Mouse (Mus musculus) left cerebral cortex, adult 18-20 months (tissue): ENCODE results near the gene Bcas3. TPM values are rescaled to one million over a fixed set of nuclear protein-coding genes. Genes with fewer than 3 reads are reported as not detected.
"Not testable (repeated sequence)": the region's sequence is repeated elsewhere in the genome, so short reads cannot be mapped to it uniquely, and the experiment has no call there.

Source experiments
- DNase-seq, 2 experiments: peaks; one replicate each; pipeline ENCODE4 v3.0.0; 2021 to 2022; ENCODE audit warnings: low spot score in 2 of 2, mixed read lengths in 1 of 2
- total RNA-seq, 2 experiments: library from RNA; stranded (reverse); gene quantifications; 2 replicates each; pipeline ENCODE4 v1.2.3; 2021

Gene Bcas3
- total RNA-seq, 2 experiments from 2014 or later, result 73.4 to 75.9 TPM

DNA sequence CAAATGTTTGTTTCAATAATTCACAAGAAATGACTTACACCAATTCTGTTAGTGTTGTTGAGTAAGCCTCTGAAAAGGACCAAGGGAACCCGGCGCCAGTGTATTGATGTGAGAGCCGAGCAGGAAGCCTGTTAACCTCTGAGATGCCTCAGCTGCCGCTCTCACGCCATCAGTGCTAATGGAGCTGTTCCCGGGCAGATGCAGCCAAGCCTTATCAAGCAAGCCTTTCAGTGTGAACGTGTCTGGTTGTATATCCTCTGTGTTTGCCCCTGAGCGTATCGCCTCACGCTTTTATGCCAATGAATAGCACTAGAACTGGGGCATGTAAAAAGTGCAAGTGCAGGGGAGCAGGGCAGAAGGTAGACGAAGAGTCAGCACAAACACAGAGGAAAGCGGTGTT lies 121.4 kb downstream of the Bcas3 start:
- no peak for DNase-seq

DNA sequence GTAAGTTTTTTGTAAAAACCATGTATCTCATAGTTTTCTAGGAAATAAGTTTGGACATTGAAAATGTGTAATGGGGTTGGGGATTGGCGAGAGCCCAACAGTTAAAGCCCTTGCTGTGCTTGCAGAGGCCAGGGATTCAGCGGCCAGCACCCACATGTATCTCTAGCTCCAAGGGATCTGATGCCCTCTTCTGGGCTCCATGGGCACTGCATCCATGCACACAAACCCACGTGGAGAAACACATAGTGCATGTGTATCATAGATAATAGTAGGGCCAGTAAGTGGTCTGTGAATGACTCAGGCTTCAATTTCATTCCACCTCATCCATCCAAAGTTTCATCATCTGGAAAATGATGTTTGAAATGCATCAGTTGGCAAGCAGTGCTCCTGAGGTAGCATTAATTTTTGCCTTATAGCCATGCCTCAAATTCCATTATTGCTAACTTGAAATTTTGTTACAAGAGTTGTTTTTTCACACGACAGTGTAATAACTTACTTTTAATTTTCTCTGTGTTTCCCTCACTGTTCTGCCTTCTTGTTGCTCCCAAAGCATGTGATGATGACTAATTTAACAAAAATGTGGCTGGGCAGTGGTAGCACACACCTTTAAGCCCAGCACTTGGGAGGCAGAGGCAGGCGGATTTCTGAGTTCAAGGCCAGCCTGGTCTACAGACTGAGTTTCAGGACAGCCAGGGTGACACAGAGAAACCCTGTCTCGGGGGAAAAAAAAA lies 129.9 kb downstream of the Bcas3 start:
- no peak for DNase-seq

DNA sequence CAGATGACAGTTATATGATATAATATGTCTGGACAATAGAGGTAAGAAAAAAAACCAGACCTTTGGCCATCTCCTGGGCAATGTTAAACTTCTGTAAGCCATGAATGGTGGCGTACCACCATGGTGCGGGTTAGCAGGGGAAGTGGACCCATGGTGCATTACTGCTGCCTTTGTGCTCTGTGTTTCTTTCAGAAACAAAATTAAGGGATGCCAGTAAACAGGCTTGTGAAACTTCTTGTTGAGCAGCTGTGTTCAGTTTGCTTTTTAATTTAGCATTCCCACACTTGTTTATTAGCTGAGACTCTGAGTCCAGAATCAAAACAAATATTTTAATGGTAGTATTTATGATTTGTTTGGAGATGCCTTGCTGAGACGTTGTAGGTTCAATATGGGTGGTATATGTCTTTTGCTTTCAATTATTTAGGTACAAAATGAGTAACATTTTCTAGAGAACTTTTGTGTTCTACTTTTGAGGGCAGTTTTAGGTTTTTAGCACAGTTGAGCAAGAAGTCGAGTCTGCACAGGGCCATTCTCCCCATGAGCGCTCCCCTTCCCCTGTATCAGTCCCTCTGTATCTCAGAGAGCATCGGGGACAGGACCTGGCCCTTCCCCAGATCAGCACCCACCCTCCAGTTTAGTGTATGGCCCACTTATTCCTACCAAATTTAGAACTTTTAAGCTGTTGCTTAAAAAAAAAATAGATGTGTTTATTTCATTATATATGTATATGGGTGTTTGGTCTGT lies 132.4 kb downstream of the Bcas3 start:
- DNase-seq, result no peak

DNA sequence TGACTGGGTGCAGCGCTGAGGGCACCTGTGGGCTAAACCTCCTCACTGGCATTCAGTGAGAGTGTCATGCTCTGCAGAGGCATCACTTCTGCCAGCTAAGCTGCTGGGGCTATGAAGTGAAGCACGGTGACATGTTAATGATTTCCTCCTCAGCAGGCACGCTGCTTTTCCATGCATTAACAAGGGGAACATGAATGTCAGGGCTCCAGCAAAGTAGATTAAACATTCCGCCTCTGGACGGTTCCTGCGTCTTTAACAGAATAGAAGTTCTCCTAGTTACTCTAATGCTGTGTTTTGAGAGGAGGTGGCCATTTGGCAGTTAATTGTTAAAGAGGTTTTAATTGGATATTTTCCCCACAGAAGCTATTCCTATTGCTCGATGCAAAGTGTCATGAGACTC lies 134.5 kb downstream of the Bcas3 start:
- DNase-seq, result no peak

DNA sequence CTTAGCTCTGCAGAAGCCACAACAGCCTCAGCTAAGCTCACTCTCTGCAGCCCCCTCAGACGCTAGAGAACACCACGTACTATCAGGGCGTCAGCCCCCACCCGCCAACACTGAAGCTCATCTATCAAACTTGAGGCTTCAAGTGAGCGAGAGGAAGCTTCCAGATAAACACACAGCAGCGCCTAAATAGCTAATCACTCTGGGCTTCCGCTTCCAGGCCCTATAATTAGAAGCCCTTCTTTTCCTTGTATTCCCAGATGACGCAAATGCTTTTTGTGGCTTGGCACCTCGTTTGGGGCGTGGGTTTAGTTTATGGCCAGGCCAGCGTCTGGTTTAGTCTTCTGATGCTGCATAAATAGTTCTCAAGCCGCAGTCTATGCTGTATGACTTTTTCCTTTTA lies 139.3 kb downstream of the Bcas3 start:
- DNase-seq, result peak; percentile 61 to 80

GRCm38 (mm10) chr11:85492666-85493065 lies 139.7 kb downstream of the Bcas3 start:
- DNase-seq, result peak in 1 of 2 experiments; percentile 10

DNA sequence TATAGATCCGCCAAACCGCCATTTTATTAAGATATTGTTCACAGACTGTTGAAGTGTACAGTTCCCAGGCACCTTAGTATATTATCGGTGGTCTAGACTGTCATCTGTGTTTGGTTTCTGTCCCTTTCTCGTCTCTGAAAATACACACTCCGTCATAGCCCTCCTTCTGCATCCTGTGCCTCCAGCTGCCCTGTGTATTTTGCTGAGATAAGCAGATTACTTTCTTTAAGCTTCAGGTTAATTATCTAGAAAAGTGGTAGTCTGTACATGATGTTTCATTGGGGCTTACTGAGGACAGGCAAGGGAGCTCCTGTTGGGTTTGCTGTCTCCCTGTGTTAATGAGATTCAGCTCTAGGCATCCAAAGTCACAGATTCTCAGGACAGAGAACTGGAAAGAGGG lies 146.6 kb downstream of the Bcas3 start:
- no peak for DNase-seq

DNA sequence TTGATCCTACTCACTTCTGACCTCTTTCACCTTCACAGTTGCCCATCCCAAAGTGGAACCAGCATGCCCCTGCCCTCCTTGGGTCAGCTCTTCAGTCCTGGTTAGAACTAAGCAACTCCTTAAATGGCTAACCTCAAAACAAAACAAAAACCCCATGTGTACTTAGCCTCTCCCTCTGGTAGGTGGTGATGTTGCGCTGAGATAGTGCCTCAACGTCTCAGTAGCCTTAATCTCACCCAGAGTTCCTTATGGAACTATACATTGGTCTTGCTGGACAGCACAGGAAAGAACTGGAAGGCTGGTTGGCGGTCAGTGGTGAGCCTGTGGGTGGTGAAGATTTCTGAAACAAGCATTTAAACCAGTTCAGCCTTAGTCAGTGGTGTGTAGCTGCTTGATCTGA lies 149.1 kb downstream of the Bcas3 start:
- DNase-seq, result no peak

- not testable (repeated sequence) for DNase-seq
Measured at GRCm38 (mm10) chr11:85504812-85505211, 151.8 kb downstream of the Bcas3 start.

GRCm38 (mm10) chr11:85505811-85506210 lies 152.8 kb downstream of the Bcas3 start:
- DNase-seq, result no peak

GRCm38 (mm10) chr11:85509334-85509733 lies 156.4 kb downstream of the Bcas3 start:
- no peak for DNase-seq

- no peak for DNase-seq
Measured at GRCm38 (mm10) chr11:85511270-85511904, 158.4 kb downstream of the Bcas3 start.

GRCm38 (mm10) chr11:85516724-85517123 lies 163.8 kb downstream of the Bcas3 start:
- DNase-seq, result no peak

- DNase-seq, result peak in 1 of 2 experiments; percentile 47
Measured at GRCm38 (mm10) chr11:85518025-85518756, 165.2 kb downstream of the Bcas3 start.

DNA sequence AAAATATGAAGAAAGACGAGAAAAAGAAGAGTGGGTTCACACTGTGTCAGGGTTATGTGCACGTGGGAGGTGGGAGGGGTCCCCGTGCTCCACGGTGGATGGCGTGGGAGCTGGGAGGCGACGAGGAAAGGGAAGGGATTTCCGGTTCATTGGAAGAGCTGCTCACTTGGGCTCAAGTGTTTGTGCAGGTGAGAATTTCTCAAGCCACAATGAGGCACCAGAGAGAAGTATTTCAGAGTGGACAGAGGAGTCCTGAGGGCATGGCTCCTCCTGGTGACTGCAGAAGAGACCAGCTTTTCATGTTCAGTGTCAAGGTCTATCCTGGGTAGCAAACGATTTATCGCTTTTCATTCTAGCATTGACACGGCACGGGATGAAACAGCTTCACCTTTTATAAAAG lies 167.3 kb downstream of the Bcas3 start:
- DNase-seq, result no peak

DNA sequence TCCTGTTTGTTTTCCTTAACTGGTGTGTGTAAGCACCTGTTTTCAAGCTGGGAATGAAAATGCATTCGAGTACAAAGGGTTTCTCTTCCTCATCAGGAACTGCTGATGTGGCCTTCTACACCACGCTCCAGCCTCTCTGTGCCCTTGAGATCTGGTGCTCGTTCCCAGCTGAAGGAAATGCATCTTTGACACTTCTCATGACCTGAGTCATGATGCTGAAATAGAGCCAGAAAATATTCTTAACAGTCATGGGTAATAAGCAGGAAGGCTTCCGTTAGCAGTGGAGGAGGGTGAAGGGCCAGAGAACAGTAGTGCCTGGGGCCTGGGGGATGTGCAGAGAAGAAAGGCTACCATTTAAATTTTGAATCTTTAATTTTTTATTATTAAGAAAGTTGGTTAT lies 168.0 kb downstream of the Bcas3 start:
- DNase-seq, result no peak

DNA sequence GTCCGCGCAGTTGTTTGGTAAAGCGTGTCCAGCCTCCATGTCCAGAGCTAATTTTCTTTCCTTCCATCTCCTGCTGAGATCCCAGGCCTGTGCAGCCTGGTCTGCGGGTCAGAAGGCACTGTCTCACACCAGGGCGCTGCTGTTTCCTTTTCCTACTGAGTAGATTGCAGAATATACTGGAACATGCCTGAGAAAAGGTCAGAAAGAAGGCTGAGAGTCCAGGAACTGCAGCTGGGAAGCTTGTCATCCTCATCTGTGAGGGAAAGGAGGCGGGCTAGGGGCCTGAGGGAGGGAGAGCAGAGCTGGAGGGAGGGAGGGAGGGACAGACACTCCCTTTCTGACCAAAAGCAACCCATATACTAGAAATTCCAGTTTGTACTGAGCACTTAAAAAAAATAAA lies 170.7 kb downstream of the Bcas3 start:
- no peak for DNase-seq

- DNase-seq, result peak; percentile 77 to 79
Measured at GRCm38 (mm10) chr11:85524186-85524585, 171.2 kb downstream of the Bcas3 start.

- DNase-seq, result peak; percentile 30 to 34
Measured at GRCm38 (mm10) chr11:85524841-85525500, 172.0 kb downstream of the Bcas3 start.

- no peak for DNase-seq
Measured at GRCm38 (mm10) chr11:85525501-85525885, 172.5 kb downstream of the Bcas3 start.
